Mouse (Mus musculus) midbrain, embryonic 11.5 days (tissue): ENCODE data around the gene Smap1. TPM values are rescaled to one million over a fixed set of nuclear protein-coding genes. Genes with fewer than 3 reads are reported as not detected.

Source experiments
- ATAC-seq: fragments of 200-750 bp; cut with Nextera tagmentation; 2 replicates; pipeline ENCODE4 v1.8.0; 2017; ENCODE audit warnings: moderate TSS enrichment, moderate library complexity; ENCODE audit not compliant: low FRiP score
- DNase-seq: peaks from one replicate; pipeline ENCODE4 v3.0.0; 2015; ENCODE audit warnings: low spot score; ENCODE audit errors: missing footprints
- H3K27ac ChIP-seq: fragments of 300-500 bp; sonication (generic); 2 replicates; pipeline ENCODE4 v1.5.1; 2014; ENCODE audit warnings: low read depth, low read length
- H3K27me3 ChIP-seq: fragments of 300-500 bp; sonication (generic); 2 replicates; pipeline ENCODE4 v1.6.1; 2014; ENCODE audit warnings: mild to moderate bottlenecking, low read length, moderate library complexity, mixed read lengths; ENCODE audit not compliant: control insufficient read depth, insufficient read depth
- H3K36me3 ChIP-seq: fragments of 300-500 bp; sonication (generic); 2 replicates; pipeline ENCODE4 v1.6.1; 2014; ENCODE audit warnings: mild to moderate bottlenecking, low read length, moderate library complexity, mixed read lengths; ENCODE audit not compliant: control insufficient read depth, insufficient read depth
- H3K4me1 ChIP-seq: fragments of 300-500 bp; sonication (generic); 2 replicates; pipeline ENCODE4 v1.6.1; 2014; ENCODE audit warnings: low read length; ENCODE audit not compliant: control insufficient read depth, insufficient read depth
- H3K4me2 ChIP-seq: fragments of 300-500 bp; sonication (generic); 2 replicates; pipeline ENCODE4 v1.6.1; 2014; ENCODE audit warnings: mild to moderate bottlenecking, moderate library complexity
- H3K4me3 ChIP-seq: fragments of 300-500 bp; sonication (generic); 2 replicates; pipeline ENCODE4 v1.5.1; 2014; ENCODE audit warnings: low read depth, low read length
- H3K9ac ChIP-seq: fragments of 300-500 bp; sonication (generic); 2 replicates; pipeline ENCODE4 v1.6.1; 2014; ENCODE audit warnings: low read length
- H3K9me3 ChIP-seq: fragments of 300-500 bp; sonication (generic); 2 replicates; pipeline ENCODE4 v1.6.1; 2016; ENCODE audit warnings: low read length; ENCODE audit not compliant: control insufficient read depth
- WGBS: fragments of 180-500 bp; shearing (Covaris S2); extraction: QIAGEN DNeasy Blood & Tissue Kit; methylation state at CpG from one replicate; pipeline ENCODE4 v1.1.7; 2014; 5-methylcytosine and 5-hydroxymethylcytosine counted together
- polyA plus RNA-seq: library from polyadenylated mRNA; unstranded; fragments of >200 nt; fragmentation: Nextera tagmentation; extraction: Ambion mirVana; gene quantifications from 2 replicates; pipeline ENCODE4 v1.2.1, GENCODE M21; 2014

The Smap1 gene
- polyA plus RNA-seq, 1 experiment from 2014 or later = 63.3 TPM

DNA sequence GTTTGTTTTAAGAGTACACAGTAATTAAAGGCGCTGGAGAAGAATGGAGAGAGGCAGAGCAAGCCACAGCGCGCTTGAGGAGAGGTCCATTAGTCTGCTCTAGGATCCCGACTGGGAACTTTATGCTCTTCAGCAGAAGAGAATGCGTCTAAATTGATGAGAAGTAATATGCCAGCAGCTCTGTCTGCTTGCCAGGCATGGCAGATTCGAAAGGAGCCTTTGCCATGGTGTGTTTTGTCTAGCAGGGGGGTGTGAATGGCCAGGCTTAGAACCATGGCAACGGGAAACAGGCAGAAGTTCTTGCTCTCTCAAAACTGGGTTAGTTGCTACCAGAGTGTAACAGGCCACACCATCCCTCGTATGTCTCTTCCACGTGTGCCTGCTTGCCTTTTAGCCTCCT lies 87.3 kb downstream of the Smap1 start:
- Histone ChIP-seq H3K4me1 (no peaks in the 10 kb centered on the region), H3K9ac (no peak overlapping the region), H3K36me3 (no peaks in the 10 kb centered on the region), H3K4me2 (no peak overlapping the region), H3K4me3 (no peak overlapping the region), H3K27ac (no peak overlapping the region), H3K27me3 (no peaks in the 10 kb centered on the region), H3K9me3 (no peaks in the 10 kb centered on the region)
- no peak for DNase-seq
- WGBS = 64% methylated on average over 9 of the region's 9 CpGs
- ATAC-seq = no peak

GRCm38 (mm10) chr1:23834246-23834645 lies 87.9 kb downstream of the Smap1 start:
- H3K27ac ChIP-seq = no peak overlapping the region
- 81% methylated on average over 7 of the region's 7 CpGs for WGBS

GRCm38 (mm10) chr1:23826887-23827758 lies 95.0 kb downstream of the Smap1 start:
- no peaks in the 10 kb centered on the region for H3K4me1 ChIP-seq
- H3K9me3 ChIP-seq = no peaks in the 10 kb centered on the region
- H3K9ac ChIP-seq = no peak overlapping the region
- ATAC-seq (peak; percentile 73), DNase-seq (peak; percentile 94)
- no peaks in the 10 kb centered on the region for H3K27me3 ChIP-seq
- no peak overlapping the region for H3K4me3 ChIP-seq
- no peaks in the 10 kb centered on the region for H3K36me3 ChIP-seq
- H3K4me2 ChIP-seq = no peak overlapping the region
- no peak overlapping the region for H3K27ac ChIP-seq
- WGBS = 42% methylated on average over 13 of the region's 13 CpGs

More at GRCm38 (mm10) chr1:23834246-23834645, 87.9 kb downstream of the Smap1 start:
- H3K36me3 ChIP-seq = no peaks in the 10 kb centered on the region
- H3K9me3 ChIP-seq = no peaks in the 10 kb centered on the region
- ATAC-seq (no peak), DNase-seq (no peak)
- no peak overlapping the region for H3K4me2 ChIP-seq
- no peak overlapping the region for H3K4me3 ChIP-seq
- H3K4me1 ChIP-seq = no peaks in the 10 kb centered on the region
- no peaks in the 10 kb centered on the region for H3K27me3 ChIP-seq
- no peak overlapping the region for H3K9ac ChIP-seq

DNA sequence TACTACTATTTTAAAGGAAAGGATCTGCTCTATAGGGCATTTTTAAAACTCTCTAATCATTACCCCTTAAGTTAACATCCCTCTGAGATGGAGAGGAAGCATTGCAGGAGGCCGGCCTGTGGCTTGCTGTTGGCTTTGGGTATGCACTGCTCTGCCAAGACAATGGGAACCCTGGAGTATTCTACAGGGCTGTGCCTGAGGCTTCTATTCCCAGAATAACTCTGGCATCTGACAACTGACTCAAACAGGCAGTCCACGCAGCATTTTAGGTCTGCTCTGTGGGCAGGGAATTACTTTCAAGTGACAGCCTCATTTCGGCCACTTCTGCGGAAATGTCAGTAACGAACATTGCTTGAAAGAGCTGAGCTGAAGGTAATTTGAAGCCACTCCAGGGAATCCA lies 100.5 kb downstream of the Smap1 start:
- ATAC-seq = no peak
- H3K36me3 ChIP-seq = no peaks in the 10 kb centered on the region
- no peak overlapping the region for H3K9ac ChIP-seq
- H3K27ac ChIP-seq = no peak overlapping the region
- no peak for DNase-seq
- no peak overlapping the region for H3K4me2 ChIP-seq
- H3K9me3 ChIP-seq = no peaks in the 10 kb centered on the region
- 81% methylated on average over 5 of the region's 5 CpGs for WGBS
- H3K4me3 ChIP-seq = no peak overlapping the region
- H3K4me1 ChIP-seq = no peaks in the 10 kb centered on the region
- no peaks in the 10 kb centered on the region for H3K27me3 ChIP-seq

DNA sequence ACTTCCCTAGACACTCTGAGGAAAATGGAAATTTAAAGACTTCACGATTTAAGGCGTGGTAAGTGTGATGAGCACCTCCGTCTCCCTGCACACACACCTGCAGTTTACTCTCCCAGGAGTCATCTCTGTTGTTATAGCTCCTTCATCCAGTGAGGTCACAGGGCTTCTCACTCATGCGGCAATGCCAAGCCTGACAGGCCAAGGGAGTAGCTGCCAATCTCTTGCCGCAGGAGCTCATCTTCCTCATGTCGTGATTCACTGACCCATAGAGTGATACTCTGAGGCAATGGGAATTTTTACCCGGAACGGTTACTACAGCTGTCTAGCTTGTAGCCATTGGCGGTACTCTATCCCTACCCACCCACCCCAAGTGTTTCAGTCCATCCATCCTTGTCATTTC lies 123.8 kb downstream of the Smap1 start:
- WGBS = 86% methylated on average over 9 of the region's 9 CpGs
- Histone ChIP-seq H3K27me3 (no peaks in the 10 kb centered on the region), H3K27ac (no peak overlapping the region), H3K4me2 (no peak overlapping the region), H3K9ac (no peak overlapping the region), H3K9me3 (no peaks in the 10 kb centered on the region), H3K4me3 (no peak overlapping the region), H3K36me3 (no peaks in the 10 kb centered on the region), H3K4me1 (no peaks in the 10 kb centered on the region)
- ATAC-seq (no peak), DNase-seq (no peak)

Other genes with a start within 250 kb of the Smap1 start
- 1.3 and 1.8 TPM in 2 replicates for gene B3gat2, start 160.6 kb downstream of the Smap1 start, polyA plus RNA-seq
- gene Sdhaf4, start 83.3 kb upstream of the Smap1 start, polyA plus RNA-seq = 95.5 and 97.7 TPM in 2 replicates
- gene Fam135a, start 178.0 kb upstream of the Smap1 start, polyA plus RNA-seq = 32.8 and 39.2 TPM in 2 replicates